Mouse (Mus musculus): ENCODE data around the gene Kdm3a.

Kdm3a gene

GRCm38 (mm10) chr6:71613225-71613624 is 19.6 kb downstream of the Kdm3a start:
- TF ChIP-seq GATA4 (IDR thresholded peaks at IDR 0.05; ENCODE audit: insufficient replicate concordance, low read length): no peak

- no peak for TF ChIP-seq GATA4 (IDR thresholded peaks at IDR 0.05; ENCODE audit: insufficient replicate concordance, low read length)
Measured at GRCm38 (mm10) chr6:71609968-71610367, 22.8 kb downstream of the Kdm3a start.

GRCm38 (mm10) chr6:71608994-71609393 is 23.8 kb downstream of the Kdm3a start:
- TF ChIP-seq GATA4 (IDR thresholded peaks at IDR 0.05; ENCODE audit: insufficient replicate concordance, low read length): no peak

- no peak for TF ChIP-seq GATA4 (IDR thresholded peaks at IDR 0.05; ENCODE audit: insufficient replicate concordance, low read length)
Measured at GRCm38 (mm10) chr6:71607756-71608155, 25.0 kb downstream of the Kdm3a start.

GRCm38 (mm10) chr6:71590154-71590553 is 42.6 kb downstream of the Kdm3a start:
- TF ChIP-seq GATA4 (IDR thresholded peaks at IDR 0.05; ENCODE audit: insufficient replicate concordance, low read length): no peak

- no peak for TF ChIP-seq GATA4 (IDR thresholded peaks at IDR 0.05; ENCODE audit: insufficient replicate concordance, low read length)
Measured at GRCm38 (mm10) chr6:71589401-71589800, 43.4 kb downstream of the Kdm3a start.

GRCm38 (mm10) chr6:71583198-71583597 is 49.6 kb downstream of the Kdm3a start:
- no peak for TF ChIP-seq GATA4 (IDR thresholded peaks at IDR 0.05; ENCODE audit: insufficient replicate concordance, low read length)

- no peak for TF ChIP-seq GATA4 (IDR thresholded peaks at IDR 0.05; ENCODE audit: insufficient replicate concordance, low read length)
Measured at GRCm38 (mm10) chr6:71579478-71579877, 53.3 kb downstream of the Kdm3a start.

GRCm38 (mm10) chr6:71575359-71575758 is 57.4 kb downstream of the Kdm3a start:
- TF ChIP-seq GATA4 (IDR thresholded peaks at IDR 0.05; ENCODE audit: insufficient replicate concordance, low read length): no peak

- TF ChIP-seq GATA4 (IDR thresholded peaks at IDR 0.05; ENCODE audit: insufficient replicate concordance, low read length): no peak
Measured at GRCm38 (mm10) chr6:71569025-71569424, 63.8 kb downstream of the Kdm3a start.

- no peak for TF ChIP-seq GATA4 (IDR thresholded peaks at IDR 0.05; ENCODE audit: insufficient replicate concordance, low read length)
Measured at GRCm38 (mm10) chr6:71568616-71569015, 64.2 kb downstream of the Kdm3a start.

GRCm38 (mm10) chr6:71556826-71557225 is 76.0 kb downstream of the Kdm3a start:
- TF ChIP-seq GATA4 (IDR thresholded peaks at IDR 0.05; ENCODE audit: insufficient replicate concordance, low read length): no peak

GRCm38 (mm10) chr6:71555507-71555951 is 77.3 kb downstream of the Kdm3a start:
- no peak for TF ChIP-seq GATA4 (IDR thresholded peaks at IDR 0.05; ENCODE audit: insufficient replicate concordance, low read length)

GRCm38 (mm10) chr6:71543686-71544499 is 88.9 kb downstream of the Kdm3a start, which contains the start of gene Chmp3:
Gene Chmp3, plus strand, starts transcription at chr6:71543797.
- no peak; the same call in 1 of the 2 replicates for TF ChIP-seq GATA4 (IDR thresholded peaks at IDR 0.05; ENCODE audit: insufficient replicate concordance, low read length)

Measured in liver, adult (tissue).